Mouse (Mus musculus): ENCODE data around the gene 1700008O03Rik. TPM values are rescaled to one million over a fixed set of nuclear protein-coding genes. Genes with fewer than 3 reads are reported as not detected.

The 1700008O03Rik gene
- polyA plus RNA-seq, 1 experiment from 2014 or later, result 1.7 TPM

DNA sequence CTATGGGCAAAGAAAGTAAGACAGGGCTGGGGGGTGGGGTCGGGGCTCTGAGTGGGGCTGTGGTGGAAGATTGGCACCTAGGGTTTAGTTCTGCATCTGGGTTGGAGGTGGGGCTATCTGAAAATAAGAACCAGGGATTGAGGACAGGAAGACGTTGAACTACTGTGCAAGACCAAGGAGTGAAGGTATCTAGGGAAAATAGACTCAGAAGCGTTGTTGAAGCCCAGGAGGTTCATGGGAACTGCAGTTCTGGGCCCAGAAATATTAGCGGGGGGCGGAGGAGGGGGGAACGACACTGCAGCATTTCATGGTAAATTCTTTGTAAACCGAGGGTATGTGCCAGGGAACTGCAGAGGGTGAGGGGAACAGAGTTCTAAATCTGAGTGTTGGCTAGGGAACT is 12.2 kb downstream of the 1700008O03Rik start:
- Histone ChIP-seq H3K9me3 (replicated peaks) (no peaks in the 10 kb centered on the region), H3K4me3 (peak overlapping the region; percentile 77), H3K27ac (replicated peaks) (peak overlapping the region; percentile 92), H3K27me3 (ENCODE audit: low read depth, poor library complexity, severe bottlenecking) (no peaks in the 10 kb centered on the region), H3K36me3 (no peaks in the 10 kb centered on the region), H3K4me1 (peaks cover 25% of the 10 kb centered on the region)
- DNase-seq (ENCODE audit: low spot score), result no peak
- WGBS, result 15% methylated on average over 7 of the region's 7 CpGs

DNA sequence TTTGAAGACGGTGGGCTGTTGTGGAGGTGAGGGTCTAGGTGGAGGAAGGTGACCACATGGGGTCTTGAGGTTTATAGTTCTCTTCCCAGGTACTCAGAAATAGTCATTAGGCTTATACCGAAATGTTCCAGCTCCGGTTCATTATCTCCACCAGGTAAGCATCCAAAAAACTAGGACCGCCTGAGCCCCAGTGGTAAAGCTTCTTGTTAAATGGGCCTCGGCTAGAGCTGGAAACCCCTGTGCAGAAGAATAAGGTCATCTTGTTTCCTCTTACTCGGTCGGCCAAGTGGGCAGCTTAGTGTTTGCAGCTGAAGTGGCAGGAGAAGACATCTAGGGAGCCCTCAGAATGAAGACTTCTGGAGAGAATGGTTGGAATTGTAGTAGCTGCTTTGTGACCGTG is 12.9 kb downstream of the 1700008O03Rik start:
- 90% methylated on average over 8 of the region's 8 CpGs for WGBS
- DNase-seq (ENCODE audit: low spot score), result no peak
- H3K4me1 ChIP-seq, result peaks cover 25% of the 10 kb centered on the region

DNA sequence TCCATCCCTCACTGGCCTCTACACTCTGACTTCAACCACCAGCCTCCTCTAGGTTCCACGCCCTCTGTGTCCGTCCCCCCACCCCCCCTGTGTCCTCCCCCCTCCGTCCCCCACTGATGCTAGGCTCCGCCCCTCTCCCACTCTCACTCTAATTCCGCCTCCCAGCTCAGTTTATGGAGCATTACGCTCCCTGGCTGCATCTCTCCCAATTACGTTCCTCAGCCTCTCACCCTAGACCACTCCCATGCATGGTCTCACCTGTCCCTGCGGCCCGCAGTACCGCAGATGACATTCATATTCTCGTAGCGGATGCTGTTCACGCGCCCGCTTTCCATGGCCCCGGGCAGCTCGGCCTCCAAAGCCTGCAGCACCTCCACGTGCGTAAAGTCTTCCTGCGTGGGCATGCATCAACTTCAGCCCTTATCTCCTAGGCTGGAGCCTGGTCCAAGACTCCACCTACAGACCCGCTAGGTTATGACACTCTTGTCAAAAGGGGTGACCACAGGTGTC is 24.8 kb downstream of the 1700008O03Rik start:
- 11% methylated on average over 21 of the region's 21 CpGs for WGBS
- no peak overlapping the region for H3K27ac ChIP-seq (replicated peaks)

More for the DNA sequence above, 12.9 kb downstream of the 1700008O03Rik start:
- Histone ChIP-seq H3K36me3 (no peaks in the 10 kb centered on the region), H3K9me3 (replicated peaks) (no peaks in the 10 kb centered on the region), H3K27me3 (ENCODE audit: low read depth, poor library complexity, severe bottlenecking) (no peaks in the 10 kb centered on the region), H3K4me3 (no peak overlapping the region), H3K27ac (replicated peaks) (no peak overlapping the region)

DNA sequence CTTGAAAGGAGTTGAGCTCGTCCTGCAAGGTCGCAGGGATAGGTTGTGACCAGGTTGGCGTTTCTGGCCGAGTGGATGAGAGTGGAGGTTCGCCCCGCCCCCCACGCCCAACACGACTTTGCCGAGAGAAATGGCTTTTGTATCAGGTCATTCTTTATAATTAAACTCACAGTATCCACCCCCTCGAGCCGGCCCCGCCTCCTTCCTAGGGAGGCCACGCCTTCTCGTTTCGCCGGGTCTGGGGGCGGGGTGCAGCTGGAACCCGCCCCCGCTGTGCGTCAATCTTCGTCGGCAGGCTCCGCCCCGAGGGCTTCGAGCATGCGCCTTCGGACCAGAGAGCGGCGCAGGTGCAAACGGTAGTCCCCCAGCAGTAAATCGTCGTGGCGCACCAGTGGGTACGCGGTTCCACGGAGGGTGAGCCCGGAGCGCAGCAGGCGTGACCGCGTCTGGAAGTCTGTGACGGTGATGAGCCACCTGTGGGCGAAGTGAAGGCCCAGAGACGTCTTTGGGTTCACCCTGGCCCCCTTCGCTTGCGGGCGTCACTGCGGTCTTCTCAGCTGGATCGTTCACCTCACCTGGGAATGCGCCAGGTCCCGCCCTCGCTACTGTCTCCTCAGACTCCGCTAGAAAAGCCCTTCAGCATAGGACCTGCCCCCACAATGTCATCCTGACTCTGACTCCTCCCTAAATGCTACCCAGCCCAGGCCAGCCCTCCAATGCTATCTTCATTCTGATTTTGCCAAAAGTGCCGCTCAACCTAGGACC is 25.5 kb downstream of the 1700008O03Rik start:
- Histone ChIP-seq H3K27me3 (ENCODE audit: low read depth, poor library complexity, severe bottlenecking) (peaks cover 80% of the 10 kb centered on the region), H3K27ac (replicated peaks) (peak overlapping the region; percentile 85), H3K9me3 (replicated peaks) (no peaks in the 10 kb centered on the region), H3K4me1 (peaks cover 54% of the 10 kb centered on the region), H3K4me3 (peak overlapping the region; percentile 65), H3K36me3 (no peaks in the 10 kb centered on the region)
- WGBS, result under 1% methylated on average over 54 of the region's 54 CpGs
- peak; percentile 93 for DNase-seq (ENCODE audit: low spot score)

More for the DNA sequence above, 24.8 kb downstream of the 1700008O03Rik start:
- Histone ChIP-seq H3K36me3 (no peaks in the 10 kb centered on the region), H3K4me3 (peak overlapping the region; percentile 65), H3K4me1 (peaks cover 48% of the 10 kb centered on the region), H3K9me3 (replicated peaks) (no peaks in the 10 kb centered on the region), H3K27me3 (ENCODE audit: low read depth, poor library complexity, severe bottlenecking) (peaks cover 72% of the 10 kb centered on the region)
- no peak for DNase-seq (ENCODE audit: low spot score)

DNA sequence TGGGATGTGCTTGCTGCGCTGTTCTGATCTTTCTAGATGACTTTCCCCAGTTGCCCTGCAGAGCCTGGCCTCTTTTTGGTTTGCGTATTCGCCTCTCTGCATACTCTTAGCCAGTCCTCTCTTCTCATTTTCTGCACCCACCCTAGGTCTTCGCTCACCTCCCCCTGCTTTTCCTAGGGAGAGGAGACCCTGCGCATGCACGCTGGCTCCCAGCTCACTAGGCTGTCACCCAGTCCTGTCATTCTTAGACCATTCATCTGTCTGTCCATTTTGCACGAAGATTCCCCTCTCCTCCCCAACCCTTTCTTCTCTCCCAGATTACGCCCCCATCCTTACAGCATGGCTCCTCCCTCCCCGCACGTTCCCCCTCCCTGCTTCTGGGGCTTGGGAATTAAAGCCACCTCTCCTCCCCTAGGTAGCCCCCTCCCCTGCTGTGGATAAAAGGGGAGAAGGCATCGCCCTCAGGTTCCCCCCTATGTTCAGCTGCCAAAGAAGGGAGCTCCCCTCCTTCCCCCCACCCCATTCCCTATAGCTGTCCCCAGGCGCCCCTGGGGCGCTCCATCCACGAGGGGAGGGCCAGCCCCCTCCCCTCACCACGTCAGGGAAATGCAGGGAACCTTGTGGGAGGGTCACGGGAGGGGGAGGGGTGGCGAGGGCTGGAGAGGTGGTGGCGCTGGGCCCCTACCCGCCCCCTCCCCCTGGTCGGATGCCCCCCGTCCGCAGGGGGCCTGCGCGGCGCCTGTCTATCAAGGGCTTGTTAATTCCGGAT is 26.6 kb downstream of the 1700008O03Rik start:
- no peaks in the 10 kb centered on the region for H3K9me3 ChIP-seq (replicated peaks)
- peak overlapping the region; percentile 85 for H3K27ac ChIP-seq (replicated peaks)
- peaks cover 61% of the 10 kb centered on the region for H3K4me1 ChIP-seq
- DNase-seq (ENCODE audit: low spot score), result peak; percentile 65
- H3K27me3 ChIP-seq (ENCODE audit: low read depth, poor library complexity, severe bottlenecking), result peaks cover 90% of the 10 kb centered on the region
- no peaks in the 10 kb centered on the region for H3K36me3 ChIP-seq
- H3K4me3 ChIP-seq, result peak overlapping the region; percentile 65
- 2% methylated on average over 23 of the region's 26 CpGs for WGBS

DNA sequence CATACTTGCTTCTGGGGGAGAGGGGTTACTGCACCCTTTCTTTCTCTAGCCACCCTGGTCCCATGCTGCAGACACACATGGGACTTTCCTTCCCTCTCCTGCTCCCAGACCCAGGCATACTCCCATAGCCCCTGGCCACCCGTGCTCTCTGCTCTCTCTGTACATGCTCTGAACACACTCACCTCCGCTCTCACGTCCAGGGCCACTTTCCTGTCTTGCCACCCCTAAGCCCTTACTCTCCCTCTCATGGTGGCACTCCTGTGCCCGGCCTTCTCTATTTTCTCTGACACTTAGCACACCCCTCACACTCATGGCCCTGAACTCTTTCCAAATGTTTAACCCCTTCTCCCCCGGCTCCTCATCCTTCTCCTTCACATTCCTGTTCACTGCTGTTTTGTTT is 27.6 kb downstream of the 1700008O03Rik start:
- peak; percentile 40 for DNase-seq (ENCODE audit: low spot score)
- 0 out of 2 replicates have a peak overlapping the region, but pooled peaks have one; percentile 30 for H3K27ac ChIP-seq (replicated peaks)
- peaks cover 93% of the 10 kb centered on the region for H3K27me3 ChIP-seq (ENCODE audit: low read depth, poor library complexity, severe bottlenecking)
- peak overlapping the region; percentile 48 for H3K4me3 ChIP-seq
- H3K9me3 ChIP-seq (replicated peaks), result no peaks in the 10 kb centered on the region
- H3K36me3 ChIP-seq, result no peaks in the 10 kb centered on the region
- 12% methylated on average over 5 of the region's 5 CpGs for WGBS
- H3K4me1 ChIP-seq, result peaks cover 72% of the 10 kb centered on the region

DNA sequence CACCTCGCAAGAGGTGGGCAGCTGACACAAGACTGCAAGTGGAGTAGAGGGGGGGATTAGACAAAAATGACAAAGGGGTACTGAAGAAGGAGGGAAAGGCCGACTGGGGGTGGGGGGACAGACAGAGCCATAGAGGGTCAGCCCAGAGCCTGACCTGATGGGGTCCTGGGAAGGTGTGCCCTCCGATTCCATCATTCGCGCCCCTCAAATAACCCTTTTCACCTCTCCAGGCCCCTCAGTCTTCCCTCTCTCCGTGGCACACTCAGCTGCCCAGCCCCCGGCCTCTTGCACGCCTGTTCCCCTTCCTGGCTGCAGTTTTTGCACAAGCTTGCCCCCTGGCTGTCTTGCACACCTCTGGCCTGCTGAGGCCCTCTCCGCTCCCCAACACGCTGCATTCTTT is 28.1 kb downstream of the 1700008O03Rik start:
- peaks cover 93% of the 10 kb centered on the region for H3K27me3 ChIP-seq (ENCODE audit: low read depth, poor library complexity, severe bottlenecking)
- DNase-seq (ENCODE audit: low spot score), result peak; percentile 26
- H3K36me3 ChIP-seq, result no peaks in the 10 kb centered on the region
- peak overlapping the region; percentile 75 for H3K27ac ChIP-seq (replicated peaks)
- 15% methylated on average over 10 of the region's 10 CpGs for WGBS
- no peaks in the 10 kb centered on the region for H3K9me3 ChIP-seq (replicated peaks)
- H3K4me1 ChIP-seq, result peaks cover 77% of the 10 kb centered on the region
- H3K4me3 ChIP-seq, result peak overlapping the region; percentile 48

DNA sequence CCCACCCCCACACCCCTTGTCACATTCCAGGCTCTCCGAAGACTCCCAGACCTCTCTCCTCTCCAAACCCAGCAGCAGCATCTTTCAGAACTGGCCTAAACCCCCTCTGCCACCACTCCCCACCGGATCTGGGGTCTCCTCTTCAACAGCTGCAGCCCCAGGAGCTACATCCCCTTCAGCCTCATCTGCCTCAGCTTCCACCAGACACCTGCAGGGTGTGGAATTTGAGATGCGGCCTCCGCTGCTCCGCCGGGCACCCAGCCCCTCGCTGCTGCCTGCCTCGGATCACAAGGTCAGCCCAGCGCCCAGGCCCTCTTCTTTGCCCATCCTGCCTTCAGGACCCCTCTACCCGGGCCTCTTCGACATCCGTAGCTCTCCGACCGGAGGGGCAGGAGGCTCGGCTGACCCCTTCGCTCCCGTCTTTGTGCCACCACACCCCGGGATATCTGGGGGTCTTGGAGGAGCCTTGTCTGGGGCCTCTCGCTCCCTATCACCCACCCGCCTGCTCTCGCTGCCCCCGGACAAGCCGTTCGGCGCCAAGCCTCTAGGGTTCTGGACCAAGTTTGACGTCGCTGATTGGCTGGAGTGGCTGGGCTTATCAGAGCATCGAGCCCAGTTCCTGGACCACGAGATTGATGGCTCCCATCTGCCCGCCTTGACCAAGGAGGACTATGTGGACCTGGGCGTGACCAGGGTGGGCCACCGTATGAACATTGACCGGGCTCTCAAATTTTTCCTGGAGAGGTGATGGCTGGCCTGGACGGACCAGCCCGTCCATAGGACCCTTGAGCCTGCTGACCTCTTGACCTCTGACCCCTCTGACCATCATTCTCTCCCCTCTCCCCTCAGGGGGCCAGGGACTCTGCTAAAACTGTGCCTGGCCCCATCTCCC is 28.8 kb downstream of the 1700008O03Rik start:
- Histone ChIP-seq H3K9me3 (replicated peaks) (no peaks in the 10 kb centered on the region), H3K27me3 (ENCODE audit: low read depth, poor library complexity, severe bottlenecking) (peaks cover 93% of the 10 kb centered on the region), H3K4me1 (peaks cover 84% of the 10 kb centered on the region), H3K36me3 (no peaks in the 10 kb centered on the region), H3K4me3 (peak overlapping the region; percentile 48), H3K27ac (replicated peaks) (peak overlapping the region; percentile 75)
- DNase-seq (ENCODE audit: low spot score), result peak; percentile 56
- 2% methylated on average over 35 of the region's 35 CpGs for WGBS

DNA sequence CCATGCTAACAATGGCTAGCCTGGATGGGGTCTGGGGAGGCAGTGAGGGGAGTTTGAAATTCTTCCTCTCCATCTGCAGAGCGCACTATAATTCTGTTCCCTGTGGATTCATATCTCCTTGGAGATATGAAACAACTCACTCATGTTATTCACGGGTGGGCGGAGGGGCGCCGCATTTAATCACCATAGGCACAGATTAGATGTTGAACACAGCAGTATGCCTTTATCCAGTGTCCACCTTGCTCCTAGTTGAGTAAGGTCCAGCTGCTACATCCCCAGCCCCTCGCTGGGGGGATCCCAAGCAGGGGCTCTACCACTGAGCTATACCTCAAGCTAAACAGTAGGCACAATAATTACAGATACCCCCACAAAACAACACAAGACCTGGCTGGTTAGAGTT is 30.2 kb downstream of the 1700008O03Rik start:
- H3K27me3 ChIP-seq (ENCODE audit: low read depth, poor library complexity, severe bottlenecking), result peaks cover 93% of the 10 kb centered on the region
- 77% methylated on average over 6 of the region's 6 CpGs for WGBS
- peaks cover 90% of the 10 kb centered on the region for H3K4me1 ChIP-seq

DNA sequence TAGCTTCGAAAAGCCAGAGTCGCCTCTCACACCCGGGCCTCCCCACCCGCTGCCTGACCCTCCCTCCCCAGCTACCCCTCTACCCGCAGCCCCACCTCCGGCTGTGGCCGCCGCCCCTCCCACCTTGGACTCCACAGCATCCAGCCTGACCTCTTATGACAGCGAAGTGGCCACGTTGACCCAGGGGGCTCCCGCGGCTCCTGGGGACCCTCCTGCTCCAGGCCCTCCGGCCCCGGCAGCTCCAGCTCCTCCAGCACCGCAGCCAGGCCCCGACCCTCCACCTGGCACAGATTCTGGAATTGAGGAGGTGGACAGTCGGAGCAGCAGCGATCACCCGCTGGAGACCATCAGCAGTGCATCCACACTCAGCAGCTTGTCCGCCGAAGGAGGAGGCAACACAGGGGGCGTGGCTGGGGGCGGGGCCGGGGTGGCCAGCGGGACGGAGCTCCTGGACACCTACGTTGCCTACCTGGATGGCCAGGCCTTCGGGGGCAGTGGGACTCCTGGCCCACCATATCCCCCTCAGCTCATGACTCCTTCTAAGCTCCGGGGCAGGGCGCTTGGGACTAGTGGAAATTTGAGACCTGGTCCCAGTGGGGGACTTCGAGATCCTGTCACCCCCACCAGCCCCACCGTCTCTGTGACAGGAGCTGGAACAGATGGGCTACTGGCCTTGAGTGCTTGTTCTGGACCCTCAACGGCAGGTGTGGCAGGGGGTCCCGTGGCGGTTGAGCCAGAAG is 31.8 kb downstream of the 1700008O03Rik start:
- Histone ChIP-seq H3K4me1 (peaks cover 80% of the 10 kb centered on the region), H3K27ac (replicated peaks) (no peak overlapping the region), H3K36me3 (no peaks in the 10 kb centered on the region), H3K9me3 (replicated peaks) (no peaks in the 10 kb centered on the region), H3K27me3 (ENCODE audit: low read depth, poor library complexity, severe bottlenecking) (peaks cover 99% of the 10 kb centered on the region), H3K4me3 (peak overlapping the region; percentile 46)
- WGBS, result 2% methylated on average over 35 of the region's 35 CpGs
- DNase-seq (ENCODE audit: low spot score), result peak; percentile 62

More for the DNA sequence above, 30.2 kb downstream of the 1700008O03Rik start:
- Histone ChIP-seq H3K27ac (replicated peaks) (no peak overlapping the region), H3K9me3 (replicated peaks) (no peaks in the 10 kb centered on the region), H3K36me3 (no peaks in the 10 kb centered on the region), H3K4me3 (no peak overlapping the region)
- no peak for DNase-seq (ENCODE audit: low spot score)

DNA sequence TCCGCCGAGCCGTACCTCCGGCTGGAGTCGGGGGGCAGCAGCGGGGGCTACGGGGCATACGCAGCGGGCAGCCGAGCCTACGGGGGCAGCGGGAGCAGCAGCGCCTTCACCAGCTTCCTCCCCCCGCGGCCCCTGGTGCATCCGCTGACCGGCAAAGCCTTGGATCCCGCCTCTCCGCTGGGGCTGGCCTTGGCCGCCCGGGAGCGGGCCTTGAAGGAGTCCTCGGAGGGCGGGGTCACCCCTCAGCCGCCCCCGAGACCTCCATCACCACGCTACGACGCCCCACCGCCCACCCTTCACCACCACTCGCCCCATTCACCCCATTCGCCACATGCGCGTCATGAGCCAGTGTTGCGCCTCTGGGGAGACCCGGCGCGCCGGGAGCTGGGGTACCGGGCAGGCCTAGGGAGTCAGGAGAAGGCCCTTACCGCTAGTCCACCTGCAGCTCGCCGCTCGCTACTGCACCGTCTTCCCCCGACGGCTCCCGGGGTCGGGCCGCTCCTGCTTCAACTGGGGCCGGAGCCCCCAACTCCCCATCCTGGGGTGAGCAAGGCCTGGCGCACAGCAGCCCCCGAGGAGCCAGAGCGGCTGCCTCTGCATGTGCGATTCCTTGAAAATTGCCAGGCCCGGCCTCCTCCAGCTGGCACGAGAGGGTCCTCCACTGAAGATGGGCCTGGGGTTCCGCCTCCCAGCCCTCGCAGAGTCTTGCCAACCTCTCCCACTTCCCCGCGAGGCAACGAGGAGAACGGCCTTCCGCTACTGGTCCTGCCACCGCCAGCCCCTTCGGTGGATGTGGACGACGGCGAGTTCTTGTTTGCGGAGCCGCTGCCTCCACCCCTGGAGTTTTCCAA is 32.6 kb downstream of the 1700008O03Rik start:
- Histone ChIP-seq H3K27ac (replicated peaks) (0 out of 2 replicates have a peak overlapping the region, but pooled peaks have one; percentile 2), H3K36me3 (no peaks in the 10 kb centered on the region), H3K9me3 (replicated peaks) (no peaks in the 10 kb centered on the region), H3K27me3 (ENCODE audit: low read depth, poor library complexity, severe bottlenecking) (peaks cover 100% of the 10 kb centered on the region), H3K4me1 (peaks cover 73% of the 10 kb centered on the region), H3K4me3 (peak overlapping the region; percentile 46)
- peak; percentile 52 for DNase-seq (ENCODE audit: low spot score)
- 2% methylated on average over 71 of the region's 71 CpGs for WGBS

All from midbrain, embryonic 10.5 days (tissue).